Mouse (Mus musculus) ES-E14 (cell line): ENCODE measurements around the gene Irx3. TPM values are rescaled to one million over a fixed set of nuclear protein-coding genes. Genes with fewer than 3 reads are reported as not detected.

ENCODE experiments used
- DNase-seq: peaks from one replicate; pipeline ENCODE4 v3.0.0-alpha.2; 2013; ENCODE audit warnings: low read depth, low spot score
- H3K27ac ChIP-seq: 2 replicates; pipeline ENCODE4 v1.5.1; 2012; ENCODE audit warnings: low read depth, mild to moderate bottlenecking, low read length, moderate library complexity, mixed read lengths; ENCODE audit not compliant: poor library complexity, insufficient read depth, severe bottlenecking
- H3K36me3 ChIP-seq: 2 replicates; pipeline ENCODE4 v1.6.1; 2012; ENCODE audit warnings: mild to moderate bottlenecking, low read length, moderate library complexity, mixed read lengths; ENCODE audit not compliant: control insufficient read depth, poor library complexity, insufficient read depth, severe bottlenecking
- H3K4me1 ChIP-seq, 2 experiments: fragments of 150-350 bp in 1 of 2; sonication (generic) in 1 of 2; 2 replicates each; pipeline ENCODE4 v1.6.1; 2012; ENCODE audit warnings: low read length in 2 of 2, mild to moderate bottlenecking in 1 of 2, mixed read lengths in 1 of 2; ENCODE audit not compliant: control insufficient read depth in 2 of 2, insufficient read depth in 2 of 2, poor library complexity in 1 of 2
- H3K4me3 ChIP-seq, 2 experiments: fragments of 150-350 bp in 1 of 2; sonication (generic) in 1 of 2; 2 replicates each; pipeline ENCODE4 v1.5.1; 2012; ENCODE audit warnings: low read length in 2 of 2, low read depth in 1 of 2, mild to moderate bottlenecking in 1 of 2, mixed read lengths in 1 of 2; ENCODE audit not compliant: insufficient read depth in 1 of 2, poor library complexity in 1 of 2, severe bottlenecking in 1 of 2
- H3K9ac ChIP-seq: 2 replicates; pipeline ENCODE4 v1.6.1; 2012; ENCODE audit warnings: low read depth, mild to moderate bottlenecking, low read length, mixed read lengths; ENCODE audit not compliant: poor library complexity, insufficient read depth, severe bottlenecking
- H3K9me3 ChIP-seq: fragments of 150-350 bp; sonication (generic); 2 replicates; pipeline ENCODE4 v1.6.1; 2012; ENCODE audit warnings: low read depth, mild to moderate bottlenecking, low read length; ENCODE audit not compliant: control insufficient read depth, insufficient read depth
- CHD2 ChIP-seq: IDR thresholded peaks from 2 replicates; pipeline ENCODE4 v1.6.1; 2014; ENCODE audit warnings: mild to moderate bottlenecking, low read depth, low read length, inconsistent platforms
- HCFC1 ChIP-seq: IDR thresholded peaks from 2 replicates; pipeline ENCODE4 v1.6.1; 2012; ENCODE audit warnings: low read length, inconsistent platforms, borderline replicate concordance; ENCODE audit not compliant: insufficient read depth
- MAFK ChIP-seq: IDR thresholded peaks from 2 replicates; pipeline ENCODE4 v1.6.1; 2014; ENCODE audit warnings: mild to moderate bottlenecking, low read depth, low read length, inconsistent platforms; ENCODE audit not compliant: insufficient read depth
- ZC3H11A ChIP-seq: IDR thresholded peaks from 2 replicates; pipeline ENCODE4 v1.6.1; 2012; ENCODE audit warnings: low read depth, mild to moderate bottlenecking, inconsistent platforms, low read length, borderline replicate concordance
- ZNF384 ChIP-seq: IDR thresholded peaks from 2 replicates; pipeline ENCODE4 v1.6.1; 2012; ENCODE audit warnings: low read depth, low read length, inconsistent platforms
- in situ Hi-C, 2 experiments: fragments of 600-800 bp; cut with MboI; formaldehyde crosslinking; loops; one replicate each; pipeline ENCODE4 v1.15.1; 2025; ENCODE audit warnings: low sequenced_read_pairs in 2 of 2, inconsistent platforms in 1 of 2; ENCODE audit not compliant: unreplicated experiment in 2 of 2
- total RNA-seq: library from RNA; depleted of rRNA; stranded (reverse); fragments of 300-350 nt; gene quantifications from 2 replicates; pipeline ENCODE4 v1.2.3, GENCODE M21; 2012

Gene Irx3
- total RNA-seq, 1 experiment, result 0.98 TPM

DNA sequence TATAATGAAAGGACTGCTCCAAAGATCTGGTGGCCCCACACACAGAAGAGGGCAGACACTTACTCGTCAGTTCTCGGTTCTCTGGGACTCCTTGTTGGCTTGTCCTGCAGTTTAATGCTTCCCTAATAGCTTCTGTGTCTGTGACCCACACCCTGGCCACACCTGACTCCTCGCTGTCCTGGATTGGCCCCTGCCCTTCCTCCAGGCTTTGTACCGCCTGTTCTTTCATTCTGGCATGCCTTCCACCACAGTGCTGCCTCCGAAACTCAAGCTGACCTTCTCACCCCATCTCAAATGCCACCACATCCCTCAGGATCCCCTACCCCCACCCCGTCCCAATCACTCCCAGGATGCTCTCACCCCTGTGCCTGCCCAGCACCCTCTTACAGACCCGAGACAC, 19.7 kb downstream of the Irx3 start:
- TF ChIP-seq HCFC1 (no peak), MAFK (no peak), ZC3H11A (no peak), CHD2 (no peak), ZNF384 (no peak)
- Histone ChIP-seq H3K27ac (no peak overlapping the region), H3K4me1 (no peaks in the 10 kb centered on the region), H3K9me3 (no peaks in the 10 kb centered on the region), H3K36me3 (no peaks in the 10 kb centered on the region), H3K4me3 (no peak overlapping the region), H3K9ac (no peak overlapping the region)
- no peak for DNase-seq
- in situ Hi-C loops, result no loop called here

DNA sequence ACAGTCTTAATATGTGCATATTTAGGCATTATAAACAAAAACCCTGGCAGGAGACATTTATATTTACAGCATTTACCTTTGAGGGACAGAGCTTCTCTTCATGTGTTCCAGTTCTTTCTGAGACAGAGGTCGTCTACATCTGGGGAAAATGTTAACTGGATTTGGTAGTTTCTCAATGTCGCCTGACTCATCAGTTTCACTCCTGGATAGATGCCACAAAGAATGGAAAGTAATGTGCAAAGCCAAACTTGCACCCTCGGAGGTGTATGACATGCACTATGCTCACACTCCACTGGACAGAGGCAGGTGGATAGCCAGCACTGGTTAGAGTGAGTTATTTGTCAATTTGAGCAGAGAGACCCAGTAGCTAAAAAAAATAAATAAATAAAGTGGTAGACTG, 21.2 kb downstream of the Irx3 start:
- DNase-seq, result no peak
- no peak overlapping the region for H3K4me3 ChIP-seq
- TF ChIP-seq ZNF384, result no peak
- TF ChIP-seq ZC3H11A, result no peak
- no peak for TF ChIP-seq HCFC1
- TF ChIP-seq MAFK, result no peak
- no peak for TF ChIP-seq CHD2
- no peaks in the 10 kb centered on the region for H3K36me3 ChIP-seq
- H3K27ac ChIP-seq, result no peak overlapping the region
- in situ Hi-C loops, result no loop called here
- no peak overlapping the region for H3K9ac ChIP-seq
- H3K9me3 ChIP-seq, result no peaks in the 10 kb centered on the region
- no peaks in the 10 kb centered on the region for H3K4me1 ChIP-seq

DNA sequence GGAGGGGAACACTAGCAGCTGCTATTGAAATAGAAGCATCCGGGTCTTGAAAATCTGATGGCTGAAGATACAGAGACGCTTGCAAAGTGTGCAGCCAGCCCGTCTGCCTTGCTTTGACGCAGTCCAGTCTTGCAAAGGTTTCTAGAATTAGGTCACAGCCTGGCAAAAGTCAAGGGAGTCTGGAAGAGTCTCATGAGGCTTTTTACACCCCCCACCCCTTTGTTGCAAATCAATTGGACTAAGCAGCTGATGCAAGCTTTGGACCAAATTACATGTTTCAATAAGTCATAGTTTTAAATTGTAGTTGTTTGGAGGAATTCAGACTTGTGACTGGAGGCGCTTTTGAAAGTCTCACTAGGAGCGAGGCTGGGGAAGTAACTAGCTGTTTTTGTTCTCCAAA, 33.0 kb downstream of the Irx3 start:
- TF ChIP-seq HCFC1, result no peak
- TF ChIP-seq MAFK, result no peak
- TF ChIP-seq CHD2, result no peak
- TF ChIP-seq ZC3H11A, result no peak
- no peak for TF ChIP-seq ZNF384
- H3K9ac ChIP-seq, result no peak overlapping the region
- no peak for DNase-seq
- in situ Hi-C loops, result no loop called here
- H3K27ac ChIP-seq, result no peak overlapping the region
- no peaks in the 10 kb centered on the region for H3K4me1 ChIP-seq
- H3K9me3 ChIP-seq, result no peaks in the 10 kb centered on the region
- H3K36me3 ChIP-seq, result no peaks in the 10 kb centered on the region
- H3K4me3 ChIP-seq, result no peak overlapping the region

DNA sequence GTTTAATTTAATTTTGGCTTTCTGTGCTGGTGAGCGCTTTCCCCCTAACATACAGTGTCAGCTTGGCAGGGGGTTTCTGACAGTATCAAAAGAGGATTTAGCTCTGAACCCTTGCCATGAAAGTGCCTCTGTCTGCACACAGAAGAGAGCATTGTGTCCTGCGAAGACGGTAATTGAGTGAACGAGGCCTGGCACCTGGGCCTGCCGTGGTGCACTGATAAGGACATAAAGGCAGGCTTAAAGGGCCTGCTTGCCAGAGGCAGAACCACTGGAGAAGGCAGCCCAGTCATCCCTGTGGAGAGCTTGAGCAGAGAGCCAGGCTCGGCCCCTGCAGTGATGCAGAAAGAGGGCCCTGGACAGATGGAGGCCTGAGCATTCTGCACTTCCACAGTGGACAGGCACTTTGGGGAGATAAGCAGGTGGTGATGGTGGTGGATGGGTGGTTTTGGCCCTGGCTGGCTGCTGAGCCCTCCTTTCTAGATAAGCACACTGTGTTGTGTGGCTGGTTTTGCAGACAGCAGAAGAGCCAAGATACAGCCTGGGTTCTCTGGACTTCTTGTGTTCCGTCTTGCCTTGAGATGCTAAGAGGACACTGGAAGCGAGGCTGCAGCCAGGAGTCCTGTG, 36.3 kb downstream of the Irx3 start:
- Histone ChIP-seq H3K36me3 (no peaks in the 10 kb centered on the region), H3K27ac (no peak overlapping the region), H3K4me3 (no peak overlapping the region), H3K9ac (no peak overlapping the region), H3K9me3 (no peaks in the 10 kb centered on the region), H3K4me1 (no peaks in the 10 kb centered on the region)
- no peak for DNase-seq
- in situ Hi-C loops, result no loop called here
- no peak for TF ChIP-seq HCFC1
- no peak for TF ChIP-seq ZC3H11A
- no peak for TF ChIP-seq CHD2
- no peak for TF ChIP-seq ZNF384
- no peak for TF ChIP-seq MAFK

DNA sequence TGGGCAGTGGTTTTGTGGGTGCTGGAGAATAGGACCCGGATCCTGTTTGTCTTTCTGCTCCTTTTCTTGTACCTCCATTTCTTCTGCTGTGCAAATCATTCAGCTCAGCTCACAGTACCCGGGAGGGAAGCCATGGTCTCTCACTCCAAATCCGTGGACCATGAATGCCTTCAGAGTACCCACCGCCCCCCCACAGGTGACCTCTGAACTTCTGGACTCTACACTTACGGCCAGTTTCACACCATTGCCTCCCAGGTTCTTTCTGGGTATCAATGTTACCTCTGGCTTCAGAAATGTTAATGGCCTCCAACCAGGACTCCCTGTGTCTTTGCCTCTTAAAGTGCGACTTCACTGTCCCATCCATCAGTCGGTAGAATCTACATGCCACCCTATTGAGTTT, 46.3 kb downstream of the Irx3 start:
- TF ChIP-seq MAFK (no peak), HCFC1 (no peak), ZNF384 (no peak), ZC3H11A (no peak), CHD2 (no peak)
- no peaks in the 10 kb centered on the region for H3K9me3 ChIP-seq
- in situ Hi-C loops, result no loop called here
- DNase-seq, result no peak
- no peak overlapping the region for H3K4me3 ChIP-seq
- H3K4me1 ChIP-seq, result no peaks in the 10 kb centered on the region
- H3K9ac ChIP-seq, result no peak overlapping the region
- no peak overlapping the region for H3K27ac ChIP-seq
- no peaks in the 10 kb centered on the region for H3K36me3 ChIP-seq
